Mouse (Mus musculus) lung, postnatal 0 days (tissue): ENCODE measurements around the gene Lpcat1. TPM values are rescaled to one million over a fixed set of nuclear protein-coding genes. Genes with fewer than 3 reads are reported as not detected.

ENCODE experiments used
- ATAC-seq: fragments of 200-750 bp; cut with Nextera tagmentation; 2 replicates; pipeline ENCODE4 v1.8.0; 2017; ENCODE audit warnings: moderate library complexity
- DNase-seq: peaks from one replicate; pipeline ENCODE4 v3.0.0-alpha.2; 2016; ENCODE audit warnings: low spot score
- H3K27ac ChIP-seq: fragments of 300-500 bp; sonication (generic); 2 replicates; pipeline ENCODE4 v1.5.1; 2014; ENCODE audit warnings: antibody characterized with exemption, mild to moderate bottlenecking, low read length, mixed read lengths
- H3K27me3 ChIP-seq: fragments of 300-500 bp; sonication (generic); replicated peaks from 2 replicates; pipeline ENCODE4 v1.6.1; 2014; ENCODE audit warnings: low read length, mixed read lengths; ENCODE audit not compliant: insufficient read depth
- H3K36me3 ChIP-seq: fragments of 300-500 bp; sonication (generic); 2 replicates; pipeline ENCODE4 v1.6.1; 2014; ENCODE audit warnings: low read length, mixed read lengths; ENCODE audit not compliant: insufficient read depth
- H3K4me1 ChIP-seq: fragments of 300-500 bp; sonication (generic); 2 replicates; pipeline ENCODE4 v1.6.1; 2014; ENCODE audit warnings: antibody characterized with exemption, low read depth, low read length, mixed read lengths; ENCODE audit not compliant: insufficient read depth
- H3K4me2 ChIP-seq: fragments of 300-500 bp; sonication (generic); replicated peaks from 2 replicates; pipeline ENCODE4 v1.6.1; 2014; ENCODE audit warnings: low read depth, mild to moderate bottlenecking, low read length, moderate library complexity, mixed read lengths
- H3K4me3 ChIP-seq: fragments of 300-500 bp; sonication (generic); 2 replicates; pipeline ENCODE4 v1.5.1; 2014; ENCODE audit warnings: low read depth, low read length
- H3K9ac ChIP-seq: fragments of 300-500 bp; sonication (generic); replicated peaks from 2 replicates; pipeline ENCODE4 v1.6.1; 2014; ENCODE audit warnings: low read depth, mild to moderate bottlenecking
- H3K9me3 ChIP-seq: fragments of 300-500 bp; sonication (generic); 2 replicates; pipeline ENCODE4 v1.6.1; 2016; ENCODE audit warnings: low read length, mixed read lengths
- CTCF ChIP-seq: IDR thresholded peaks from 2 replicates; pipeline ENCODE4 v1.5.1; 2016; ENCODE audit warnings: antibody characterized with exemption, mild to moderate bottlenecking
- EP300 ChIP-seq: IDR thresholded peaks from 2 replicates; pipeline ENCODE4 v1.6.1; 2016; ENCODE audit warnings: antibody characterized with exemption, mild to moderate bottlenecking, control low read depth
- WGBS: fragments of 180-500 bp; shearing (Covaris S2); extraction: QIAGEN DNeasy Blood & Tissue Kit; methylation state at CpG from one replicate; pipeline ENCODE4 v1.1.7; 2014; 5-methylcytosine and 5-hydroxymethylcytosine counted together
- polyA plus RNA-seq: library from polyadenylated mRNA; unstranded; fragments of >200 nt; fragmentation: Nextera tagmentation; extraction: Ambion mirVana; gene quantifications from 2 replicates; pipeline ENCODE4 v1.2.1, GENCODE M21; 2015

Lpcat1 gene
- polyA plus RNA-seq, 1 experiment from 2014 or later = 368 TPM

DNA sequence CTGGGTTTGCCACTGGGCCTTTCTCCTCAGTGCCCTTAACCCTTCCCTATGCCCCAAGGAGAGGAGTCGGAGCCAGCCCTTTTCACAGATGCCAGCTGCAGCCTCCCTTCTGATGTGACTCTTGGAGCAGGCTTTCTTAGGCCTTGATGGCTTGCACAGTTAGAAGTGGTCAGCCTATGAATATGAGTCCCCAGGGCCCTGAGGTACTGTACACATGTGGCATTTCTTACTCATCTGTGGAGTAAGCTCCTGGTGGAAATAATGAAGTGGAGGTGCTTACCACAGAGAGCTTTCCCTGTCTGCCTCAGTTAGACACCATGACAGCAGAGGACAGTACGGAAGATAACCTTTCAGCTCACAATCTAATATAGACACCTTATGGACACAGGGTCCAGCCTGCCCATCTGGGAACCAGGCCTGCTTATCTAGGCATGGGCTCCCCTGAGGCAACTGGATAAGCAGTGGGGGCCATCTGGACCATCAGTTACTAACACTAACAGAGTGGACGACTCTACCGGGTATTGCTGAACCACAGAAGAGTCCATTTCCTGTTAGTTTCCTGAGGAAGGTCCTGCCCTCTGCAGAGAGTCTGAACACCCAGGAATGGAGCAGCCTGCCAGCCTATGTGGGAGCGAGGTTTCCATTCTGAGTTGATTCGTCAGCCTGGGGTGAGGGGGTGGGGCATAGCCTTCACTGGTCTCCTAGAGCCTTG, 33.1 kb downstream of the Lpcat1 start:
- Histone ChIP-seq H3K9ac (no peak overlapping the region), H3K27ac (no peak overlapping the region), H3K9me3 (no peaks in the 10 kb centered on the region), H3K36me3 (peaks cover 40% of the 10 kb centered on the region), H3K4me1 (no peaks in the 10 kb centered on the region), H3K27me3 (no peaks in the 10 kb centered on the region), H3K4me2 (no peak overlapping the region), H3K4me3 (no peak overlapping the region)
- TF ChIP-seq EP300 = peak; percentile 9; the same call in 1 of the 2 replicates
- TF ChIP-seq CTCF = no peak
- ATAC-seq (peak; percentile 67), DNase-seq (no peak)
- WGBS = 51% methylated on average over 6 of the region's 6 CpGs

DNA sequence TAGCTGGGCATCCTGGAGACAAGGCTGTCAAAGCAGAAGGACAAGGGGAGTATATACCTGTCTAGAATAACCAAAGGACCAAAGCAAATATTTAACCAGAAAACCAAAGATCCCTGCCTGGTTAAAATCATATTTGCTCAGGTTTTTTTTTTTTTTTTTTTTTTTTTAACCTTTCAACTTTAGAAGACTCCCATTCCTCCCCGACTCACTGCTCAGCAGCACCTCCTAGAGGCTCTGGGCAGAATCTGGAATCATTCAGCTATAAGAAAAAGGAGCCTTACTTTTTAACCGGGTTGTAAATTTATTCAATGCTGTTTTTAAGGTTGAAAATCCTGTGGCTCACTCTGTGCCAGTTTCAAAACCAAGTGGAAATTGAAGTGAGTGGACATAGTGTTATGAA, 35.7 kb downstream of the Lpcat1 start:
- Histone ChIP-seq H3K36me3 (peaks cover 31% of the 10 kb centered on the region; the same call in 1 of the 2 replicates), H3K27ac (no peak overlapping the region), H3K9me3 (no peaks in the 10 kb centered on the region), H3K27me3 (no peaks in the 10 kb centered on the region), H3K4me3 (no peak overlapping the region), H3K9ac (no peak overlapping the region), H3K4me1 (no peaks in the 10 kb centered on the region), H3K4me2 (no peak overlapping the region)
- TF ChIP-seq EP300 = no peak
- TF ChIP-seq CTCF = peak; percentile 58
- no peak for DNase-seq
- no peak for ATAC-seq
- 48% methylated on average over 2 of the region's 2 CpGs for WGBS

DNA sequence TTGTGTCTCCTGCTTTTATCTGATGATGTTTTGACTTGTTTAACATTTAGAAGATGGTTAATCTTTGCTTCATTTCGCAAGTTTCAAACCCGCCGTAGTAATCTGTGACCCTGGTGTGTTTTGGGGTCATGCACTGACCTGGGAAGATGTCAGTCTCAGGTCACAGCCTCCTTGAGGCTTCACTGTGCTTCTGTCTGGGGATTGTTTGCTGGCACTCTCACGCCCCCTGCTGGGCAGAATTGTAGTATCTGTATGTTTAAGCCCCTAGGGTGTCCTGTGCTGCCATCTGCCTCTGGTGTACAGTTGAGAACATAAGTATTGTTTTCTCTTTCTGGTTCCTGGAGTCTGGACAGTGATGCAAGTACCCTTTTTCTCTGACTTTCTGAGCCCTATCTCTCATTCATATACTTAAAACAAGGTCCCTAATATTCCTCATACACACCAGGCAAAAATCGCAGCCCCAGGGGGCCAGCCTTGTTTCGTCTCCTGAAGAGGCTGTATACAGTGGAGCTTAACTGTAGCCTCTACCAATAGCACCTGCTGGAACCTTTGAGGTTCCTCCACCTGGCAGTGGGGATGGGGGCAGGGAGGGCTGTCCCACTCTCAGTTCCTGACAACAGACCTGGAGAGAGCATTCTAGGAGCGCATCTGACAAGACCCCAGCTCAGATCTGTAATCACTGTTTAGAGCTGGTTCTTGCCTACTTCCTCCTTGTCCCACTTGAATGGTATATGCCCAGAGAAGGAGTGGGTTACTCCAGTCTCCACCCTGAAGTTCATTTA, 38.9 kb downstream of the Lpcat1 start:
- TF ChIP-seq CTCF (peak; percentile 91), EP300 (no peak)
- no peaks in the 10 kb centered on the region for H3K9me3 ChIP-seq
- H3K9ac ChIP-seq = no peak overlapping the region
- ATAC-seq = peak; percentile 59
- 0 out of 2 replicates have a peak overlapping the region, but pooled peaks have one; percentile 32 for H3K27ac ChIP-seq
- peak; percentile 69 for DNase-seq
- WGBS = 55% methylated on average over 7 of the region's 7 CpGs
- H3K4me1 ChIP-seq = no peaks in the 10 kb centered on the region
- H3K27me3 ChIP-seq = no peaks in the 10 kb centered on the region
- no peak overlapping the region for H3K4me2 ChIP-seq
- H3K4me3 ChIP-seq = no peak overlapping the region
- peaks cover 14% of the 10 kb centered on the region; the same call in 1 of the 2 replicates for H3K36me3 ChIP-seq

DNA sequence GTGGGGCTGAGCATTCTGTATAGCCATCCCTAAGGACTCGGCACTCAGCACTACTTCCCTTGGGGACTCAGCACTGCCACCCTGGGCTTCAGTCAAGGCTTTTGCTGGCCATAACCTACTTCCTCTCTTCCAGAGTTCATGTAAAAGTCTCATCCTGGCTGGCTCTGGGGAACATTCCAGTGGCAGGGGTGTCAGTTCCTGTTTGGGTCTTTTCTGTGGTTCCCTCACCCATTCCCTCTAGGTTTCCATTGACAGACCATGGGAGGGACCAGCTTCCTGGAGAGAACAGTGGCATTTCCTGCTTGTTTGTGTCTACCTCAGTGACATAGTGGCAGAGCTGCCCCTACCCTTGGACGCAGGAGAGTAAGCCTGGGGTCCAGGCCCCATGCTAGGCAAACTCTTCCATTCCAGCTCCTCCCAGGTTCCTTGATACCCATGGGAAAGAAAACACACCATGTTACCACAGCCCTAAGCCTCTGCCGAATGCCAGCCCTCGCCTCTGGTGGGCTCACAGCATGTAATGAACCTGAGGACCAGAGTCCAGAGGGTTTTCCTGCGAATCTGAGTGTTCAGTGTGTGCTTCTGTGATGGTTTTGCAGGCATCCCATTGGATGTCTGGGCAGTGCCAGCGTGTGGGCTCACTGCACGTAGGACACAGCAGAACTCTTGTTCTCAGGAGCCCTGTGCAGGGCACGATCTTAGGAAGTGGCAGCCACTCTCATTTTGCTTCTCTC, 42.0 kb downstream of the Lpcat1 start:
- Histone ChIP-seq H3K27ac (peak overlapping the region; percentile 70), H3K9me3 (no peaks in the 10 kb centered on the region), H3K4me1 (no peaks in the 10 kb centered on the region), H3K36me3 (peaks cover 30% of the 10 kb centered on the region; the same call in 1 of the 2 replicates), H3K9ac (no peak overlapping the region), H3K4me2 (no peak overlapping the region), H3K4me3 (no peak overlapping the region), H3K27me3 (no peaks in the 10 kb centered on the region)
- peak; percentile 59 for ATAC-seq
- DNase-seq = peak; percentile 50
- TF ChIP-seq CTCF (no peak), EP300 (peak; percentile 62)
- WGBS = 74% methylated on average over 8 of the region's 8 CpGs

DNA sequence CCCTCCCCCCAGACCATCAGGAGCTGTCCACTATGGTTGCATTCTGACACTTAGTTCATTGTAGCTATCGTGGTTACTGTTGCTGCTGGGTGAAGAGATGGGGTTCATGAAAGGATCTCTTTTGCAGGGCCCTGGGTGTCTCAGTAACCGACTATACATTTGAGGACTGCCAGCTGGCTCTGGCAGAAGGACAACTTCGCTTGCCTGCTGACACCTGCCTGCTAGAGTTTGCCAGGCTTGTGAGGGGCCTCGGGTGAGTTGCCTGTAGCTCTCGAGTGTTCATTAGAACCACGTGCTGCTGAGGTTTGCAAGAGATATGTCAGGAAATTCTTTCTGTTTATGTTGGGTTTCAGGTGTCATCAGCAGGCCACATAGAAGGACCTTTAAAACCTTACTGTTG, 42.9 kb downstream of the Lpcat1 start:
- no peak overlapping the region for H3K9ac ChIP-seq
- no peaks in the 10 kb centered on the region for H3K27me3 ChIP-seq
- H3K9me3 ChIP-seq = no peaks in the 10 kb centered on the region
- no peak overlapping the region for H3K4me2 ChIP-seq
- no peak overlapping the region for H3K4me3 ChIP-seq
- no peak for TF ChIP-seq EP300
- TF ChIP-seq CTCF = no peak
- H3K27ac ChIP-seq = no peak overlapping the region
- no peaks in the 10 kb centered on the region for H3K4me1 ChIP-seq
- 71% methylated on average over 6 of the region's 6 CpGs for WGBS
- no peak for ATAC-seq
- DNase-seq = no peak
- H3K36me3 ChIP-seq = peaks cover 32% of the 10 kb centered on the region
